ENCODE assay signal across 8 mouse cellular contexts in genomic region chr1:73996209-73996608, GRCm38 (mm10).
A peak's percentile ranks its signal among the peaks of the same experiment; 100 is the strongest.
DNase-seq lines count a peak whose midpoint lies in the region; ATAC-seq lines count a peak whose summit lies in the region.
"Had no signal": no experiment of that assay in that cellular context is flagged by ENCODE, and none has a peak within 500 bp of the region (broad histone marks: within the 10 kb centered on the region; RNA-seq: fewer than 3 reads in every experiment).

No protein-coding gene starts in this region.

- H3K36me3 ChIP-seq in midbrain, embryonic 11.5 days (ENCODE audit: control insufficient read depth, insufficient read depth, low read length): no peaks in the 10 kb centered on the region
- no peaks in the 10 kb centered on the region for H3K36me3 ChIP-seq in midbrain, embryonic 15.5 days (replicated peaks)

- H3K4me1 ChIP-seq in midbrain, embryonic 11.5 days (ENCODE audit: control insufficient read depth, insufficient read depth, low read length): peaks cover 7% of the 10 kb centered on the region
- no peaks in the 10 kb centered on the region; the same call in 1 of the 2 replicates for H3K4me1 ChIP-seq in midbrain, embryonic 15.5 days

- H3K27ac ChIP-seq in midbrain, embryonic 11.5 days (ENCODE audit: low read depth, low read length): no peak overlapping the region
- no peak overlapping the region for H3K27ac ChIP-seq in midbrain, embryonic 15.5 days
- H3K27ac ChIP-seq: limb, embryonic 12.5 days had no signal

- intact Hi-C loops in left cerebral cortex, postnatal 14 days (cut with DNase I): loop anchor here (5.0 kb wide), 2 partner anchors 81 to 131 kb away; partner anchors contain the start of gene Rufy4

- 54% methylated on average over 2 of the region's 2 CpGs for WGBS in midbrain, embryonic 11.5 days
- 55% methylated on average over 2 of the region's 2 CpGs for WGBS in midbrain, embryonic 15.5 days

- no peak overlapping the region for H3K4me2 ChIP-seq in midbrain, embryonic 11.5 days
- H3K4me2 ChIP-seq in midbrain, embryonic 15.5 days: no peak overlapping the region
- H3K4me2 ChIP-seq: limb, embryonic 12.5 days had no signal

- no peak for ATAC-seq in midbrain, embryonic 11.5 days (ENCODE audit: low FRiP score)
- ATAC-seq in midbrain, embryonic 15.5 days (replicated peaks): no peak

- no peak overlapping the region for H3K4me3 ChIP-seq in midbrain, embryonic 11.5 days (ENCODE audit: low read depth, low read length)
- H3K4me3 ChIP-seq in midbrain, embryonic 15.5 days: no peak overlapping the region
- H3K4me3 ChIP-seq: limb, embryonic 12.5 days had no signal

- no peaks in the 10 kb centered on the region for H3K27me3 ChIP-seq in midbrain, embryonic 11.5 days (ENCODE audit: control insufficient read depth, insufficient read depth, low read length)
- H3K27me3 ChIP-seq in midbrain, embryonic 15.5 days (replicated peaks): no peaks in the 10 kb centered on the region
- H3K27me3 ChIP-seq: limb, embryonic 12.5 days had no signal

- H3K9ac ChIP-seq in midbrain, embryonic 11.5 days (ENCODE audit: low read length): no peak overlapping the region
- no peak overlapping the region for H3K9ac ChIP-seq in midbrain, embryonic 15.5 days
- H3K9ac ChIP-seq: limb, embryonic 12.5 days had no signal

- peak; percentile 96 for DNase-seq in midbrain, embryonic 11.5 days (ENCODE audit: low spot score, missing footprints)
- peak; percentile 94 for DNase-seq in NIH3T3 (ENCODE audit: low read depth)
- peak; percentile 38 for DNase-seq in cerebellum, adult 9-10 months
- DNase-seq in gastrocnemius, postnatal 25 days: peak; percentile 70
- DNase-seq in left cerebral cortex, postnatal 14 days (ENCODE audit: low spot score in 2 of 2): peak; percentile 61 to 64
- peak; percentile 8 for DNase-seq in retina, adult 2 months (ENCODE audit: low read depth, low spot score)

- H3K9me3 ChIP-seq in midbrain, embryonic 11.5 days (ENCODE audit: control insufficient read depth, low read length): no peaks in the 10 kb centered on the region
- H3K9me3 ChIP-seq in midbrain, embryonic 15.5 days: no peaks in the 10 kb centered on the region
- H3K9me3 ChIP-seq: limb, embryonic 12.5 days had no signal

Comparison
In these comparisons a context has a peak if more than half of its experiments do, and no peak if none do; other contexts are left out.
1. DNase-seq: peak in every context shown above with its lines; median percentile 96 in midbrain, embryonic 11.5 days; 94 in NIH3T3; 70 in gastrocnemius, postnatal 25 days; 62 in left cerebral cortex, postnatal 14 days; 38 in cerebellum, adult 9-10 months; 8 in retina, adult 2 months.